Mouse (Mus musculus) large intestine, adult 2 months (tissue): Measurements from ENCODE around the gene Pde4c. TPM values are rescaled to one million over a fixed set of nuclear protein-coding genes. Genes with fewer than 3 reads are reported as not detected.

Experiments
- DNase-seq: peaks from one replicate; pipeline ENCODE4 v3.0.0-alpha.2; 2012; ENCODE audit warnings: low read depth, low spot score
- WGBS: fragments of 180-500 bp; shearing (Covaris S2); methylation state at CpG from one replicate; pipeline ENCODE4 v1.1.7; 2018; 5-methylcytosine and 5-hydroxymethylcytosine counted together
- polyA plus RNA-seq: library from polyadenylated mRNA; depleted of rRNA; stranded (reverse); fragments of >200 nt; gene quantifications from 2 replicates; pipeline ENCODE4 v1.2.3, GENCODE M21; 2012; rRNA removed

Pde4c gene
- polyA plus RNA-seq, 1 experiment: 7.9 TPM

DNA sequence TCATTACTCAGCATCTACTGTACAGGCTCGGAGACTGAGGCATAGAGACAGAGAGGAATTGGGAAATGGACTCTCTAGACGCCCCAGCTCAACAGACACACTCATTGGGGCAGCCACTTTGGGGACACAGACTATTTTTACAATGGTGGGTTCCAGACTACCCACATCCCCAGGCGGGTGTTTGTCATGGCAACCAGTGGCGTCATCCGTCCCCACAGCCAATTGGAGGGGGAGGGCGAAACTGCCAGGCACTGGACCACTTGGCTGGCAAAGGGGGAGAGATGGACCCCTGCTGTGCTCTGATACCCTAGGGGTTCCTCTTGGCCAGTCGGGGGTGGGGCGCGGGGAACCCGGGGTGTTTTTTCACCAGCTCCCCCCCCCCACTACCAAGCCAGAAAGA is 77.1 kb downstream of the Pde4c start:
- no peak for DNase-seq
- WGBS: 69% methylated on average over 10 of the region's 10 CpGs

Other genes starting within 250 kb of the Pde4c start
- gene Klhl26, start 246.8 kb upstream of the Pde4c start, polyA plus RNA-seq: 16.8 and 22.1 TPM in 2 replicates
- gene Tmem59l, start 236.4 kb upstream of the Pde4c start, polyA plus RNA-seq: 2.1 and 2.4 TPM in 2 replicates
- gene Crlf1, start 230.6 kb upstream of the Pde4c start, polyA plus RNA-seq: 1.1 and 2.0 TPM in 2 replicates
- 137 and 159 TPM in 2 replicates for gene Rex1bd, start 217.0 kb upstream of the Pde4c start, polyA plus RNA-seq
- gene Uba52, start 212.9 kb upstream of the Pde4c start, polyA plus RNA-seq: 768 and 796 TPM in 2 replicates
- gene Fkbp8, start 196.0 kb upstream of the Pde4c start, polyA plus RNA-seq: 422 and 497 TPM in 2 replicates
- gene Kxd1, start 195.8 kb upstream of the Pde4c start, polyA plus RNA-seq: 64.3 and 72.6 TPM in 2 replicates
- gene Ell, start 184.3 kb upstream of the Pde4c start, polyA plus RNA-seq: 24.9 and 28.2 TPM in 2 replicates
- 103 and 108 TPM in 2 replicates for gene Isyna1, start 129.3 kb upstream of the Pde4c start, polyA plus RNA-seq
- gene Ssbp4, start 114.8 kb upstream of the Pde4c start, polyA plus RNA-seq: 110 and 122 TPM in 2 replicates
- gene Lrrc25, start 107.6 kb upstream of the Pde4c start, polyA plus RNA-seq: 7.3 and 8.5 TPM in 2 replicates
- 1.8 and 2.2 TPM in 2 replicates for gene Gdf15, start 91.3 kb upstream of the Pde4c start, polyA plus RNA-seq
- gene Pgpep1, start 63.3 kb upstream of the Pde4c start, polyA plus RNA-seq: 52.0 and 73.1 TPM in 2 replicates
- gene Lsm4, start 50.5 kb upstream of the Pde4c start, polyA plus RNA-seq: 147 TPM in 2 replicates
- gene Jund, start 24.8 kb upstream of the Pde4c start, polyA plus RNA-seq: 345 and 364 TPM in 2 replicates
- 0.01 TPM in 1 of 2 replicates, not detected in the other for gene Iqcn, start 20.3 kb upstream of the Pde4c start, polyA plus RNA-seq
- gene Gm3336, start 5.2 kb upstream of the Pde4c start, polyA plus RNA-seq: 59.5 and 63.8 TPM in 2 replicates
- 21.5 and 24.6 TPM in 2 replicates for gene Rab3a, start 31.0 kb downstream of the Pde4c start, polyA plus RNA-seq
- gene Mpv17l2, start 37.2 kb downstream of the Pde4c start, polyA plus RNA-seq: 68.6 and 76.1 TPM in 2 replicates
- gene Pik3r2, start 53.0 kb downstream of the Pde4c start, polyA plus RNA-seq: 82.1 and 105 TPM in 2 replicates
- 24.2 and 38.6 TPM in 2 replicates for gene Mast3, start 81.3 kb downstream of the Pde4c start, polyA plus RNA-seq
- gene Il12rb1, start 84.7 kb downstream of the Pde4c start, polyA plus RNA-seq: 2.4 and 4.2 TPM in 2 replicates
- 22.2 and 25.7 TPM in 2 replicates for gene Arrdc2, start 116.0 kb downstream of the Pde4c start, polyA plus RNA-seq
- 0.85 and 1.1 TPM in 2 replicates for gene Kcnn1, start 139.5 kb downstream of the Pde4c start, polyA plus RNA-seq
- 45.3 and 50.8 TPM in 2 replicates for gene Ccdc124, start 150.2 kb downstream of the Pde4c start, polyA plus RNA-seq
- gene Slc5a5, start 169.0 kb downstream of the Pde4c start, polyA plus RNA-seq: 0.45 and 0.55 TPM in 2 replicates
- gene Rpl18a, start 173.7 kb downstream of the Pde4c start, polyA plus RNA-seq: 3,697 and 4,187 TPM in 2 replicates
- gene Map1s, start 182.2 kb downstream of the Pde4c start, polyA plus RNA-seq: 14.3 and 18.8 TPM in 2 replicates